In genomic region chr1:194624411-194624810, GRCm38 (mm10) we compare ENCODE assay signal across 8 mouse cellular contexts. TPM values are rescaled to one million over a fixed set of nuclear protein-coding genes. Genes with fewer than 3 reads are reported as not detected.
DNase-seq lines count a peak whose midpoint lies in the region; ATAC-seq lines count a peak whose summit lies in the region.

No protein-coding gene starts in this region.

- 0 out of 2 replicates have a peak overlapping the region, but pooled peaks have one; percentile 17 for H3K9ac ChIP-seq in heart, embryonic 16.5 days (ENCODE audit: low read length)

- DNase-seq in heart, embryonic 10.5 days (ENCODE audit: low spot score): no peak
- DNase-seq in ES-CJ7 (ENCODE audit: low read depth, low spot score): peak; percentile 33
- DNase-seq in embryonic facial prominence, embryonic 10.5 days (ENCODE audit: low spot score): peak; percentile 24
- DNase-seq in midbrain, embryonic 10.5 days (ENCODE audit: low spot score): no peak
- no peak for DNase-seq in urinary bladder, postnatal 25 days (ENCODE audit: low spot score)
- DNase-seq in thymus, postnatal 36 days: no peak
- no peak for DNase-seq in thymus, postnatal 14 days

- no peak for ATAC-seq in heart, embryonic 16.5 days (replicated peaks; ENCODE audit: extremely low read depth, insufficient read depth, low FRiP score)

- peaks cover 77% of the 10 kb centered on the region for H3K4me1 ChIP-seq in heart, embryonic 16.5 days (ENCODE audit: control insufficient read depth, insufficient read depth, low read length)
- peaks cover 86% of the 10 kb centered on the region for H3K4me1 ChIP-seq in heart, embryonic 10.5 days
- H3K4me1 ChIP-seq in embryonic facial prominence, embryonic 10.5 days: peaks cover 92% of the 10 kb centered on the region
- H3K4me1 ChIP-seq in midbrain, embryonic 10.5 days: peaks cover 98% of the 10 kb centered on the region

- no peaks in the 10 kb centered on the region for H3K36me3 ChIP-seq in heart, embryonic 16.5 days (ENCODE audit: control insufficient read depth, insufficient read depth)
- H3K36me3 ChIP-seq in heart, embryonic 10.5 days: no peaks in the 10 kb centered on the region
- H3K36me3 ChIP-seq in embryonic facial prominence, embryonic 10.5 days (replicated peaks): no peaks in the 10 kb centered on the region
- no peaks in the 10 kb centered on the region for H3K36me3 ChIP-seq in midbrain, embryonic 10.5 days

- no peak overlapping the region for H3K27ac ChIP-seq in heart, embryonic 16.5 days (ENCODE audit: low read length)
- no peak overlapping the region for H3K27ac ChIP-seq in heart, embryonic 10.5 days
- no peak overlapping the region; the same call in 1 of the 2 replicates for H3K27ac ChIP-seq in embryonic facial prominence, embryonic 10.5 days (replicated peaks)
- peak overlapping the region; percentile 2; the same call in 1 of the 2 replicates for H3K27ac ChIP-seq in midbrain, embryonic 10.5 days (replicated peaks)

- H3K4me3 ChIP-seq in heart, embryonic 16.5 days (ENCODE audit: low read length): no peak overlapping the region
- H3K4me3 ChIP-seq in heart, embryonic 10.5 days: no peak overlapping the region
- H3K4me3 ChIP-seq in embryonic facial prominence, embryonic 10.5 days: peak overlapping the region; percentile 11; the same call in 1 of the 2 replicates
- H3K4me3 ChIP-seq in midbrain, embryonic 10.5 days: peak overlapping the region; percentile 22; the same call in 1 of the 2 replicates

- H3K4me2 ChIP-seq in heart, embryonic 16.5 days (ENCODE audit: low read depth, low read length): no peak overlapping the region

- no peaks in the 10 kb centered on the region for H3K9me3 ChIP-seq in heart, embryonic 16.5 days (replicated peaks; ENCODE audit: control insufficient read depth, low read length)
- no peaks in the 10 kb centered on the region for H3K9me3 ChIP-seq in heart, embryonic 10.5 days
- H3K9me3 ChIP-seq in embryonic facial prominence, embryonic 10.5 days: no peaks in the 10 kb centered on the region
- H3K9me3 ChIP-seq in midbrain, embryonic 10.5 days (replicated peaks): no peaks in the 10 kb centered on the region

- no peaks in the 10 kb centered on the region for H3K27me3 ChIP-seq in heart, embryonic 16.5 days (ENCODE audit: control insufficient read depth, insufficient read depth, low read length)
- H3K27me3 ChIP-seq in heart, embryonic 10.5 days (ENCODE audit: insufficient read depth, poor library complexity, severe bottlenecking): 0 out of 2 replicates have a peak, but pooled peaks cover 11% of the 10 kb centered on the region
- peaks cover 11% of the 10 kb centered on the region for H3K27me3 ChIP-seq in embryonic facial prominence, embryonic 10.5 days (replicated peaks; ENCODE audit: low read depth, poor library complexity, severe bottlenecking)
- H3K27me3 ChIP-seq in midbrain, embryonic 10.5 days (ENCODE audit: low read depth, poor library complexity, severe bottlenecking): peaks cover 23% of the 10 kb centered on the region; the same call in 1 of the 2 replicates

- 44% methylated on average over 2 of the region's 2 CpGs for WGBS in heart, embryonic 16.5 days
- 37% methylated on average over 2 of the region's 2 CpGs for WGBS in heart, embryonic 10.5 days
- WGBS in embryonic facial prominence, embryonic 10.5 days: 48% methylated on average over 2 of the region's 2 CpGs
- WGBS in midbrain, embryonic 10.5 days: 53% methylated on average over 2 of the region's 2 CpGs

RNA-seq across cellular contexts. Expression of gene Plxna2, which starts 6.4 kb away (rescaled TPM):
- 5.2 and 6.3 TPM in 2 replicates for polyA plus RNA-seq in heart, embryonic 16.5 days (2015; fragmentation: Nextera tagmentation; extraction: Ambion mirVana)
- polyA plus RNA-seq in heart, embryonic 10.5 days (2016; fragmentation: Nextera tagmentation; extraction: Ambion mirVana): 5.8 and 8.2 TPM in 2 replicates
- 12.9 and 15.3 TPM in 2 replicates for polyA plus RNA-seq in embryonic facial prominence, embryonic 10.5 days (2016; fragmentation: Nextera tagmentation; extraction: Ambion mirVana)
- 9.2 and 11.2 TPM in 2 replicates for polyA plus RNA-seq in midbrain, embryonic 10.5 days (2016; fragmentation: Nextera tagmentation; extraction: Ambion mirVana)

Comparison
In these comparisons a context has a peak if more than half of its experiments do, and no peak if none do; other contexts are left out.
1. H3K4me3 ChIP-seq: peak in embryonic facial prominence, embryonic 10.5 days (single experiment) and midbrain, embryonic 10.5 days (single experiment); none in heart, embryonic 16.5 days (single experiment) and heart, embryonic 10.5 days (single experiment).
2. DNase-seq: peak in ES-CJ7 (single experiment) and embryonic facial prominence, embryonic 10.5 days (single experiment); none in heart, embryonic 10.5 days (single experiment), midbrain, embryonic 10.5 days (single experiment), urinary bladder, postnatal 25 days (single experiment), thymus, postnatal 36 days (0 of 2) and thymus, postnatal 14 days (single experiment).